Mouse (Mus musculus) cortical plate, adult 2 months (tissue): ENCODE data around the gene Kcng4.

Experiments used
- CTCF ChIP-seq: fragments of 200-500 bp; IDR thresholded peaks from 2 replicates; pipeline ENCODE4 v1.5.1; 2011; ENCODE audit warnings: mild to moderate bottlenecking, control low read depth, low read length; ENCODE audit not compliant: insufficient read depth; ENCODE audit errors: extremely low read depth
- POLR2A ChIP-seq: fragments of 200-500 bp; IDR thresholded peaks from 2 replicates; pipeline ENCODE4 v1.6.1; 2011; ENCODE audit warnings: mild to moderate bottlenecking, low read length, control low read depth; ENCODE audit not compliant: insufficient read depth; ENCODE audit errors: extremely low read depth

DNA sequence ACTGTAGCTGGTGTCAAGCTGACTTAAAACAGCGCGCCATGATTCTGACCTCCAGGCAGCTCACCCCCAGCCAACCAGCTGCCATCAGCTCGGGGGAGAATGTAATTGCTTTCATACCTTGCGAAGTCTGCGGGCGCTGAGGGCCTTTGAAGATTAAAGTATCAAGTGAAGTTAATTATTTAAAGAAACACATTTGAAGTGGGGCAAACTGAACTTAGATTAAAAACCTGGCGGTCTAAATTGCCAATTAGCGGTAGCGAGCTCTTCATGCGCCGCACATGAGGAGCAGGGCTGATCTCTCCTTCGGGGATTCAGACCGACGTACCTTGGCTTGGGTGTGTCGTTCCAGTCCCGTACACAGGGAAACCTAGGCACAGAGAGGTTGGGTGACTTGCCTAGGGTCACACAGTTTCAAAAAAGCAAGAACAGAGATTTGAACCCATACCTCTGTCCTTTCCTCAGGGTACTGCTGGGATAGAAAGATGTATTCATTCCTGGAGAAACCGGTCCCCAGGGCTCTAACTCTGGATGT, 9.0 kb upstream of the Kcng4 start:
- TF ChIP-seq CTCF: no peak
- TF ChIP-seq POLR2A: no peak
